Mouse (Mus musculus) thymus, adult 2 months (tissue): ENCODE data around the gene Blmh.

Source experiments
- CTCF ChIP-seq: fragments of 200-500 bp; IDR thresholded peaks from 2 replicates; pipeline ENCODE4 v1.5.1; 2012; ENCODE audit warnings: mild to moderate bottlenecking, control low read depth, low read length, moderate library complexity, borderline replicate concordance; ENCODE audit not compliant: control insufficient read depth, poor library complexity, insufficient read depth; ENCODE audit errors: extremely low read depth
- POLR2A ChIP-seq: fragments of 200-500 bp; IDR thresholded peaks from 2 replicates; pipeline ENCODE4 v1.6.1; 2012; ENCODE audit warnings: mild to moderate bottlenecking, low read length, control low read depth, moderate library complexity; ENCODE audit not compliant: control insufficient read depth, poor library complexity, insufficient read depth; ENCODE audit errors: extremely low read depth

GRCm38 (mm10) chr11:76901579-76902361 lies 22.8 kb upstream of the Blmh start, which contains the start of gene Tmigd1:
- TF ChIP-seq CTCF (no peak), POLR2A (no peak)
